Mouse (Mus musculus) embryonic facial prominence, embryonic 13.5 days (tissue): ENCODE measurements around the gene Smpd3. TPM values are rescaled to one million over a fixed set of nuclear protein-coding genes. Genes with fewer than 3 reads are reported as not detected.

Source experiments
- ATAC-seq: fragments of 200-750 bp; cut with Nextera tagmentation; 2 replicates; pipeline ENCODE4 v1.8.0; 2017; ENCODE audit warnings: low read depth; ENCODE audit not compliant: insufficient number of reproducible peaks, insufficient read depth, low FRiP score, low TSS enrichment
- H3K27ac ChIP-seq: fragments of 300-500 bp; sonication (generic); 2 replicates; pipeline ENCODE4 v1.5.1; 2015; ENCODE audit warnings: moderate library complexity, mild to moderate bottlenecking, inconsistent platforms
- H3K27me3 ChIP-seq: fragments of 300-500 bp; sonication (generic); 2 replicates; pipeline ENCODE4 v1.6.1; 2015; ENCODE audit warnings: mild to moderate bottlenecking, inconsistent platforms
- H3K36me3 ChIP-seq: fragments of 300-500 bp; sonication (generic); 2 replicates; pipeline ENCODE4 v1.6.1; 2015; ENCODE audit warnings: mild to moderate bottlenecking, inconsistent platforms
- H3K4me1 ChIP-seq: fragments of 300-500 bp; sonication (generic); 2 replicates; pipeline ENCODE4 v1.6.1; 2015; ENCODE audit warnings: inconsistent platforms
- H3K4me2 ChIP-seq: fragments of 300-500 bp; sonication (generic); 2 replicates; pipeline ENCODE4 v1.6.1; 2015; ENCODE audit warnings: moderate library complexity, mild to moderate bottlenecking, inconsistent platforms
- H3K4me3 ChIP-seq: fragments of 300-500 bp; sonication (generic); 2 replicates; pipeline ENCODE4 v1.5.1; 2015; ENCODE audit warnings: mild to moderate bottlenecking, inconsistent platforms
- H3K9ac ChIP-seq: fragments of 300-500 bp; sonication (generic); 2 replicates; pipeline ENCODE4 v1.6.1; 2015; ENCODE audit warnings: mild to moderate bottlenecking, inconsistent platforms
- H3K9me3 ChIP-seq: fragments of 300-500 bp; sonication (generic); 2 replicates; pipeline ENCODE4 v1.6.1; 2016; ENCODE audit warnings: inconsistent platforms
- WGBS: fragments of 180-500 bp; shearing (Covaris S2); methylation state at CpG from one replicate; pipeline ENCODE4 v1.1.7; 2015; ENCODE audit warnings: mixed read lengths; 5-methylcytosine and 5-hydroxymethylcytosine counted together
- polyA plus RNA-seq: library from polyadenylated mRNA; unstranded; fragments of >200 nt; fragmentation: Nextera tagmentation; extraction: Ambion mirVana; gene quantifications from 2 replicates; pipeline ENCODE4 v1.2.1, GENCODE M21; 2015

Gene Smpd3
- polyA plus RNA-seq, 1 experiment from 2014 or later, result 19.5 TPM

GRCm38 (mm10) chr8:106211421-106211820 lies 126.4 kb downstream of the Smpd3 start:
- 3% methylated on average over 13 of the region's 13 CpGs for WGBS
- Histone ChIP-seq H3K4me3 (peak overlapping the region; percentile 85), H3K9ac (peak overlapping the region; percentile 94), H3K9me3 (no peaks in the 10 kb centered on the region), H3K27me3 (no peaks in the 10 kb centered on the region), H3K4me1 (peaks cover 19% of the 10 kb centered on the region), H3K36me3 (peaks cover 52% of the 10 kb centered on the region), H3K4me2 (peak overlapping the region; percentile 79), H3K27ac (peak overlapping the region; percentile 95)
- ATAC-seq, result no peak

DNA sequence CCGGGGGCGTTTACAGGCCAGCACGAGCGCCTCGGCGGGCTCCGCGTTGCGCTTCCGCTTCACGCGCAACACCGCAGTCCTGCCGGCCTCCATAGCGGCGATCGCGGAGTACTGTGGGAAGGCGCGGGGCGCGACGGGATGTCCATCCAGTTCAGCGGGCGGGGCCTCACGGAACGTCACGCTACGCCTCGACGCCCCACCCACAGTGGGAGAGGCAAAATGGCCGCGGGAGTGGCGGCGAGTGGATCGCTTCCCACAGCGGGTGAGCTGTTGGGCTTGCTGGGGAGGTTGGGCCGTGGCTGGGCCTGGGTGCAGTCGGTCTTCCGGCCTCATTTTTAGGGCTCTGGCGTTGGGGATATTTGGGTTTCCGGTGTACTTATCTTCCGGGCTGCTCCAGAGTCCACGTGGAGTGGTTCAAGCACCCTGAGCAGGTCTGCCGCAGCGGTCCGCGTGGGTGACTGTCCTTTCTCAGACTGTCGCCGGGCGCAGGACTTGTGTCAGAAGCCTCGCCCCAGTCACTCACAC lies 126.9 kb downstream of the Smpd3 start, which contains the start of the genes Slc7a6os and Prmt7:
Gene Slc7a6os (minus strand): TSS at position 115 of the 525 bp plus-strand sequence.
Gene Prmt7 (plus strand): TSS at position 116 of the 525 bp plus-strand sequence.
- peaks cover 48% of the 10 kb centered on the region for H3K36me3 ChIP-seq
- H3K27me3 ChIP-seq, result no peaks in the 10 kb centered on the region
- peak within 1 kb of the TSS; percentile 95 for H3K27ac ChIP-seq
- H3K9me3 ChIP-seq, result no peaks in the 10 kb centered on the region
- under 1% methylated on average over 52 of the region's 52 CpGs for WGBS
- H3K9ac ChIP-seq, result peak within 1 kb of the TSS; percentile 94
- peaks cover 19% of the 10 kb centered on the region for H3K4me1 ChIP-seq
- peak; percentile 98 for ATAC-seq
- H3K4me2 ChIP-seq, result peak within 1 kb of the TSS; percentile 79
- peak within 1 kb of the TSS; percentile 85 for H3K4me3 ChIP-seq

GRCm38 (mm10) chr8:106210035-106210731 lies 127.6 kb downstream of the Smpd3 start:
- Histone ChIP-seq H3K4me2 (peak overlapping the region; percentile 79), H3K27me3 (no peaks in the 10 kb centered on the region), H3K36me3 (peaks cover 48% of the 10 kb centered on the region), H3K9ac (peak overlapping the region; percentile 94), H3K4me1 (peaks cover 19% of the 10 kb centered on the region), H3K27ac (peak overlapping the region; percentile 95), H3K4me3 (peak overlapping the region; percentile 85), H3K9me3 (no peaks in the 10 kb centered on the region)
- ATAC-seq, result peak; percentile 33; the same call in 1 of the 2 replicates
- under 1% methylated on average over 35 of the region's 35 CpGs for WGBS

Other genes with a start within 250 kb of the Smpd3 start
- 22.2 and 25.9 TPM in 2 replicates for gene Esrp2, start 201.0 kb downstream of the Smpd3 start, polyA plus RNA-seq
- 18.1 and 18.7 TPM in 2 replicates for gene Pla2g15, start 187.6 kb downstream of the Smpd3 start, polyA plus RNA-seq
- gene Slc7a6, start 169.1 kb downstream of the Smpd3 start, polyA plus RNA-seq, result 57.6 and 59.2 TPM in 2 replicates
- gene Slc7a6os, start 127.1 kb downstream of the Smpd3 start, polyA plus RNA-seq, result 43.2 and 46.8 TPM in 2 replicates
- gene Prmt7, start 127.1 kb downstream of the Smpd3 start, polyA plus RNA-seq, result 45.0 and 49.4 TPM in 2 replicates
- 31.0 and 34.2 TPM in 2 replicates for gene Zfp90, start 77.3 kb upstream of the Smpd3 start, polyA plus RNA-seq
- not detected in 2 replicates for gene 6030452D12Rik, start 162.5 kb upstream of the Smpd3 start, polyA plus RNA-seq
- 21.5 and 22.3 TPM in 2 replicates for gene Cdh3, start 172.9 kb upstream of the Smpd3 start, polyA plus RNA-seq
- 9.8 and 34.6 TPM in 2 replicates for gene Gm10073, start 235.5 kb upstream of the Smpd3 start, polyA plus RNA-seq